Mouse (Mus musculus) spleen, adult 2 months (tissue): ENCODE results near the gene Spo11. TPM values are rescaled to one million over a fixed set of nuclear protein-coding genes. Genes with fewer than 3 reads are reported as not detected.
A peak's percentile ranks its signal among the peaks of the same experiment; 100 is the strongest.

Experiments
- DNase-seq, 2 experiments: peaks; one replicate each; pipeline versions ENCODE4 v3.0.0 to v3.0.0-alpha.2; 2012 to 2021; ENCODE audit warnings: low spot score in 2 of 2, low read depth in 1 of 2
- H3K27ac ChIP-seq: fragments of 200-500 bp; 2 replicates; pipeline ENCODE4 v1.5.1; 2012; ENCODE audit warnings: low read length, inconsistent platforms; ENCODE audit not compliant: insufficient read depth
- H3K27me3 ChIP-seq: fragments of 200-500 bp; 2 replicates; pipeline ENCODE4 v1.6.1; 2012; ENCODE audit warnings: mild to moderate bottlenecking, moderate library complexity, low read length, inconsistent platforms; ENCODE audit not compliant: control insufficient read depth, insufficient read depth
- H3K36me3 ChIP-seq: fragments of 200-500 bp; 2 replicates; pipeline ENCODE4 v1.6.1; 2012; ENCODE audit warnings: mild to moderate bottlenecking, low read length, inconsistent platforms; ENCODE audit not compliant: control insufficient read depth, insufficient read depth
- H3K4me1 ChIP-seq: fragments of 200-500 bp; 2 replicates; pipeline ENCODE4 v1.6.1; 2011; ENCODE audit warnings: inconsistent platforms; ENCODE audit not compliant: control insufficient read depth, insufficient read depth, insufficient read length
- H3K4me3 ChIP-seq: fragments of 200-500 bp; 2 replicates; pipeline ENCODE4 v1.5.1; 2011; ENCODE audit warnings: mild to moderate bottlenecking, inconsistent platforms; ENCODE audit not compliant: insufficient read depth, insufficient read length; ENCODE audit errors: extremely low read depth
- CTCF ChIP-seq: fragments of 200-500 bp; IDR thresholded peaks from 2 replicates; pipeline ENCODE4 v1.5.1; 2011; ENCODE audit warnings: mild to moderate bottlenecking, inconsistent platforms; ENCODE audit not compliant: insufficient read depth, insufficient read length, insufficient replicate concordance; ENCODE audit errors: extremely low read depth
- POLR2A ChIP-seq: fragments of 200-500 bp; IDR thresholded peaks from 2 replicates; pipeline ENCODE4 v1.6.1; 2011; ENCODE audit warnings: low read depth, low read length, inconsistent platforms
- WGBS: fragments of 180-500 bp; shearing (Covaris S2); methylation state at CpG from one replicate; pipeline ENCODE4 v1.1.7; 2018; 5-methylcytosine and 5-hydroxymethylcytosine counted together
- polyA plus RNA-seq: library from polyadenylated mRNA; depleted of rRNA; stranded (reverse); fragments of >200 nt; gene quantifications from 2 replicates; pipeline ENCODE4 v1.2.3, GENCODE M21; 2012

Spo11 gene
- polyA plus RNA-seq, 1 experiment: 0.98 TPM

DNA sequence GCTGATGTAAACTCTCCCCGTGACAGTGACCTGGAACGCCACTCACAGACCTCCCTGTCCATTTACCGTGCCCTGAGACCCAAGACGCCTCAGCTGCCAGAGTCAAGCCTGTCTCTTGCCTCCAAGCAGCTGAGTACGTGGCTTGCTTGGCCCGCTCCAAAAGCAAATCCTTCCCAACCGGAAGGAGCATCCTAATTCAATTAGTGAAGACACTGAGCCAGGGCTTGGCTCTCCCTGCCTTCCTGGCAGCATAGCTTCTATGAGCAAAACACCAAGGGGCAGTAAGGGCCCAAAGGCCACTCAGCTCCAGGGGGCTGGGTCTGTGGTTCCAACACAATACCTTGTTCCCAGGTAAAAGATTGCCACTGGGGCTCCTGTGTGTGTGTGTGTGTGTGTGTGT is 2.8 kb upstream of the Spo11 start:
- H3K27me3 ChIP-seq: no peaks in the 10 kb centered on the region
- TF ChIP-seq POLR2A: no peak
- TF ChIP-seq CTCF: no peak
- no peak for DNase-seq
- peaks cover 4% of the 10 kb centered on the region for H3K4me1 ChIP-seq
- H3K36me3 ChIP-seq: no peaks in the 10 kb centered on the region
- no peak overlapping the region for H3K27ac ChIP-seq
- H3K4me3 ChIP-seq: no peak overlapping the region
- WGBS: 87% methylated on average over 7 of the region's 7 CpGs

DNA sequence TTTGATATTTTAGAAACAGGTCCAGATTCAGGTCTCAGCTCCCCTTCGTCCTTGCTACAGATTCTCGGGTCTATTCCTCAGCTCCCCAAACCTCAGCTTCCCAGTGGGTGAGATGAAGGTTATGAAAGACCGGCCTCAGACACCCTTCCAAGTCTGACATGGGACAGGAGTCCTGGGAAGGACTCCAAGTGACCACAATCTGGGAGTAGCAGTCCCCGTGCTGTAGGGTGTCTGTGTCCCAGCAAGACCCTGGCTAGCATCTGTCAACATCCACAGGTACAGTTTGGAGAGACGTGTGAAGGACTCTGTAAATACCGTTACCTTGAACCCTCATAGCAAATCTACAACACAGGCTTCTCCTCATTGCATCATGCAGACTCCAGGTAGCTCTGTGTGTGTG is 2.3 kb upstream of the Spo11 start:
- peaks cover 5% of the 10 kb centered on the region for H3K4me1 ChIP-seq
- DNase-seq: no peak
- no peaks in the 10 kb centered on the region for H3K27me3 ChIP-seq
- H3K36me3 ChIP-seq: no peaks in the 10 kb centered on the region
- 88% methylated on average over 6 of the region's 6 CpGs for WGBS
- no peak overlapping the region for H3K27ac ChIP-seq
- no peak for TF ChIP-seq POLR2A
- no peak for TF ChIP-seq CTCF
- H3K4me3 ChIP-seq: no peak overlapping the region

DNA sequence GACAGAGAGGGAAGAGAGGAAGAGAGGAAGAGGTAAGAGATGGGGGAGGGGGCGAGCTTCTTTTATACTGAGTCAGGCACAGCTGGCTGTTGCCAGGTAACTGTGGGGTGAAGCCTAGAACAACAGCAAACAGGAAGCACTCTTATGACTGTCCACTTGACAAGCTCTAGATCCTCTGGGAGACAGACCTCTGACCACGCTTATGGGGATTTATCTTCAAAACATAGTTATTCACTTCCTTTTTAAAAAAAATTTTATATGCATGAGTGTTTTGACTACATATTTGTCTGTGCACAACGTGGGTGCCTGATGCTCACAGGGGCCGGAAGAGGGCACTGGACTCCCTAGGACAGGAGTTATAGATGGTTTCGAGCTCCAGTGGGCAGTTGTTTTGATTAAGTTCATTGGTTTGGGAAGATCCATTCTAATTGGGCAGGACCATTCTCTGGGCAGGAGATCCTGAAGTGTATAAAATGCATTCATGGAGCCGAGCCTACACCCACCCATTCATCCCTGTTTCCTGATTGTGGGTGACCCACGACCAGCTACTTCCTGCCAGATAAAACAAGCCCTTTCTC is 750 bp upstream of the Spo11 start:
- peak overlapping the region; percentile 73 for H3K27ac ChIP-seq
- WGBS: 5% methylated on average over 7 of the region's 7 CpGs
- peak overlapping the region; percentile 56; the same call in 1 of the 2 replicates for H3K4me3 ChIP-seq
- peaks cover 5% of the 10 kb centered on the region for H3K4me1 ChIP-seq
- no peaks in the 10 kb centered on the region for H3K36me3 ChIP-seq
- peak; percentile 22 to 59 for DNase-seq
- TF ChIP-seq POLR2A (no peak), CTCF (no peak)
- H3K27me3 ChIP-seq: no peaks in the 10 kb centered on the region

DNA sequence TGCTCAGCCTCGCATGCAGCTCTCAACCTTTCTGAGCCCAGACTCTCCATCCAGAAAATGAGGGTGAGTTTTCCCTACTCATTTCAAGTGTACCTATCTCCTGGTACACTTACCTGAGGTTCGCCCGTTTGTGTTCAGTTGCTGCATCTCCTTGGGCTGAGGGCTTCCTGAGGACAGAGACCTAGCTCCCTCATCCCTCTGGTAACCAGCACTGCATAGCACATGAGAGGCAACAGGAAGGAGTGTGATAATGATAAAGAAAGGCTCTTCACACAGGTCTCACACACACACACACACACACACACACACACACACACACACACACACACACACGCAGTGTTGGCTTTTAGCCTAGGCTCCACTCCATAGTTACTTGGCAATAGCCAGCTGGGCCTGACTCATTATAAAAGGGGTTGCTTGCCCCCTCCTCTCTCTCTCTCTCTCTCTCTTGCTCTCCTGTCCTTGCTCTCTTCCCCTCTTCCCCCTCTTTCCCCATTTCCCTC is 682 bp downstream of the Spo11 start:
- peak overlapping the region; percentile 56; the same call in 1 of the 2 replicates for H3K4me3 ChIP-seq
- DNase-seq: no peak

DNA sequence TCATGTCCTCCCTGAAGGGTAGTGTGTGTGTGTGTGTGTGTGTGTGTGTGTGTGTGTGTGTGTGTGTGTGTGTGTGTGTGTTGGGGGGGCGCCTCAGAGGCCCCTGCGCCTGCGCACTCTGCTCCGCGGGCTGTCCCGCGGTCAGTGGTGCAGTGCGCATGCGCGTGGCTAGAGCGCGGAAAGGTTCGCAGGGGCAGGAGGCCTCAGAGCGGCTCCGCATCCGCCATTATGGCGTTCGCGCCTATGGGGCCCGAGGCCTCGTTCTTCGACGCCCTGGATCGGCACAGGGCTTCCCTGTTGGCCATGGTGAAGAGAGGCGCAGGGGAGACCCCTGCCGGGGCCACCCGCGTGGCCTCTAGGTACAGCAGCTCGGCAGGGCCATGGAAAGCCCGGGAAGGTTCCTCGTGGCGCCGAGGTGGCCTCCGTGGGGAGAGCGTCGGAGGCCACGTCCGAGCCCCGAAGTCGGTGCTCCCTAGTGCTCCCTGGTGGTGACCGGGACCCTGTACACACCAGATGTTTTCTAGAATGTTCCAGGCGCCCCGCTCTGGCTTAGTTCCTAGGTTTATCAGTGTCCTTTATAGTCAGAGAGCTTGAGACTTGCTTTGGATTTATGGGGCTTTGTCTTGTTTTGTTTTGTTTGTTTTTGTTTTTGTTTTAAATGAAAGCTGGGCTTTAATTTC is 2.3 kb downstream of the Spo11 start:
- TF ChIP-seq CTCF (no peak), POLR2A (no peak)
- Histone ChIP-seq H3K27ac (no peak overlapping the region), H3K4me1 (peaks cover 5% of the 10 kb centered on the region), H3K36me3 (no peaks in the 10 kb centered on the region), H3K4me3 (no peak overlapping the region), H3K27me3 (no peaks in the 10 kb centered on the region)
- WGBS: 95% methylated on average over 43 of the region's 43 CpGs
- DNase-seq: no peak

More for the DNA sequence above, 682 bp downstream of the Spo11 start:
- Histone ChIP-seq H3K27me3 (no peaks in the 10 kb centered on the region), H3K4me1 (peaks cover 5% of the 10 kb centered on the region), H3K36me3 (no peaks in the 10 kb centered on the region), H3K27ac (peak overlapping the region; percentile 73)
- WGBS: 41% methylated on average over 4 of the region's 4 CpGs
- TF ChIP-seq POLR2A (no peak), CTCF (no peak)

DNA sequence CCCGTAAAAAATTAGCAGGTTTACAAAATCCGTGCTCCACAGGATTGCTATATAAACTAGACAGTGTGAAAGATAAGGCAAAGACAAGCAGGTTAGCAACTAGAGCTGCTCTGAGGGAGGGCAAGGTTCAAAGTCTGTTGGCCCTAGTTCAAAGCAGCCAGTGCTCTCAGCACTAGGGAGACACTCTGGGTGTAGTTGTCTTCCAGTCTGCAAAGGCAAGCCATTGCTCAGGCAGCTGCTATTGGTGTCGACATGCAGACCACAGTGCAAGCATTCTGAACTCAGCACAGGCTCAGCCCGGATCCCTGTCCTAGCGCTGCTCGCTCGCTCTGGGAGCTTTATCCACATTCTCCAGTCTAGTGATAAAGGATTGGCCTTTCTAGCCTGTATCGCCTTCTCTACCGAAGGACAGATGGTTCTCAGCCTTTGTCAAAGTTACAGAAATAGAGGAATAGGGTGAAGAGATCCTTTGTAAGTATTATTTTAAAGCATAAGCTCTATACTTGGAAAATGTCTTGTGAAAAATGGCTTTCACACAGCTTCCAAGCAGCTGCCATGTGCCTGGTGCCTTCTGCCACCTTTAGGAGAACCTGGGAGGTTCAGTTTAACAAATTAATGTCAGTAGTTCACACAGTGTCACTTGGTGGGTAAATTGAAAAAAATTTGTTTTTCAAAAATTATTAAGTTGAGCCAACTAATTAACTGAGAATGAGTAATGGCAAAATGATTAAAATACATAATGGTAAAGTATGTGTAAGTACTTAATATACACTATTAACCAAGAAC is 5.5 kb downstream of the Spo11 start:
- Histone ChIP-seq H3K27ac (no peak overlapping the region), H3K36me3 (no peaks in the 10 kb centered on the region), H3K4me1 (peaks cover 2% of the 10 kb centered on the region; the same call in 1 of the 2 replicates), H3K4me3 (no peak overlapping the region), H3K27me3 (no peaks in the 10 kb centered on the region)
- WGBS: 86% methylated on average over 9 of the region's 9 CpGs
- TF ChIP-seq POLR2A (no peak), CTCF (no peak)
- DNase-seq: no peak

DNA sequence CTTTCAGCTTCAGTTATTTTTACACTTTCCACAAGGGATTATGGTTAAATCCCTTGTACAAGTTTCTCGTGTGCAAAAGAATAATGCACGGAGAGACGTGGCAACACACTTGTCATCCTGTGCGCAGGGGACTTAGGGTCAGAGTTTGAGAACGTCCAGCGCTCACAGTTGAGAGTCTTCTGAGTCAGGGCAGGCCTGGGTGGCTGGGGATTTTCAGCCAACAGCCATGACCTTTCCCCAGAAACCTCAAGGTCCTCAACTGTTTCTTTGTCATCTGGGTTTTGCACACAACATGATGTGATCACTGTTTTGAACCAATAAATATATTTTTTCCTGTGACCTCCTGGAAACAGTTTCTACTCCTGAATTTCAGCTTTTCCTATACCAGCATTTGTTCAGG is 12.7 kb downstream of the Spo11 start:
- no peak overlapping the region for H3K27ac ChIP-seq
- no peak overlapping the region for H3K4me3 ChIP-seq
- no peaks in the 10 kb centered on the region for H3K36me3 ChIP-seq
- H3K27me3 ChIP-seq: no peaks in the 10 kb centered on the region
- WGBS: 90% methylated on average over 6 of the region's 6 CpGs
- no peaks in the 10 kb centered on the region for H3K4me1 ChIP-seq
- no peak for DNase-seq
- no peak for TF ChIP-seq POLR2A
- TF ChIP-seq CTCF: no peak
